Mouse (Mus musculus): Measurements from ENCODE around the gene Cct3. TPM values are rescaled to one million over a fixed set of nuclear protein-coding genes. Genes with fewer than 3 reads are reported as not detected.
A peak's percentile ranks its signal among the peaks of the same experiment; 100 is the strongest.
"Not testable (repeated sequence)": the region's sequence is repeated elsewhere in the genome, so short reads cannot be mapped to it uniquely, and the experiment has no call there.

Gene Cct3
- polyA plus RNA-seq, 1 experiment = 81.0 TPM

GRCm38 (mm10) chr3:88361612-88362313, 64.8 kb downstream of the Cct3 start:
- no peak for TF ChIP-seq POLR2A (IDR thresholded peaks at IDR 0.05; ENCODE audit: borderline replicate concordance, control insufficient read depth, low read depth, low read length)
- TF ChIP-seq CTCF (IDR thresholded peaks at IDR 0.05; ENCODE audit: control insufficient read depth, insufficient read depth, low read length) = no peak
- Histone ChIP-seq H3K4me1 (ENCODE audit: control insufficient read depth, insufficient read depth, low read length) (peaks cover 2% of the 10 kb centered on the region), H3K27ac (ENCODE audit: control insufficient read depth, insufficient read depth, low read depth, low read length, poor library complexity) (no peak overlapping the region), H3K4me3 (replicated peaks; ENCODE audit: control insufficient read depth, low read depth, low read length) (no peak overlapping the region)
- 78% methylated on average over 2 of the region's 2 CpGs for WGBS

DNA sequence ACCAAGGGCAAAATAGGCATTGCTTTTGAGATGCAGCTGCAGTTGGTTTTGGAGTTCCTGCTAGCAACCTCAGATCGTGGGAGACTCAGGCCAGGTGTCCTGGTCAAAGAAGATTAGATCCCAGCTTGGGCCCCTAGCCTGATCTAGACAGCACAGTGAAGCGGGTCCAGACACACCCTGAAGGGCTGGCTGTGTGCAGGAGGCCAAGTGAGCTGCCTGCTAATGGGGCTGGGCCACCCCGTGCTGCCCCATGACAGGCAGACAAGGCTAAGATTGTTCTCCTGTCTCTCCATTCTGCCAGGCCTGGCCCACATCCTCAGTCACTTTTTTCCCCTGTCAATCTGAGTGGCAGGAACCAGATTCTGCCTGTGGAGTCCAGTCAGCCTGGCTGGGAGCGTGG, 66.8 kb downstream of the Cct3 start:
- Histone ChIP-seq H3K4me3 (replicated peaks; ENCODE audit: control insufficient read depth, low read depth, low read length) (no peak overlapping the region), H3K27ac (ENCODE audit: control insufficient read depth, insufficient read depth, low read depth, low read length, poor library complexity) (peak overlapping the region; percentile 2; the same call in 1 of the 2 replicates), H3K4me1 (ENCODE audit: control insufficient read depth, insufficient read depth, low read length) (peaks cover 2% of the 10 kb centered on the region)
- TF ChIP-seq CTCF (IDR thresholded peaks at IDR 0.05; ENCODE audit: control insufficient read depth, insufficient read depth, low read length) = no peak
- no peak for TF ChIP-seq POLR2A (IDR thresholded peaks at IDR 0.05; ENCODE audit: borderline replicate concordance, control insufficient read depth, low read depth, low read length)
- WGBS = 55% methylated on average over 4 of the region's 4 CpGs

GRCm38 (mm10) chr3:88364337-88364736, 67.4 kb downstream of the Cct3 start, which contains the start of gene Paqr6:
Gene Paqr6, plus strand, starts transcription at chr3:88364584.
- Histone ChIP-seq H3K27ac (ENCODE audit: control insufficient read depth, insufficient read depth, low read depth, low read length, poor library complexity) (peak within 1 kb of the TSS; percentile 2; the same call in 1 of the 2 replicates), H3K4me3 (replicated peaks; ENCODE audit: control insufficient read depth, low read depth, low read length) (no peak within 1 kb of the TSS), H3K4me1 (ENCODE audit: control insufficient read depth, insufficient read depth, low read length) (peaks cover 2% of the 10 kb centered on the region)
- no peak for TF ChIP-seq POLR2A (IDR thresholded peaks at IDR 0.05; ENCODE audit: borderline replicate concordance, control insufficient read depth, low read depth, low read length)
- TF ChIP-seq CTCF (IDR thresholded peaks at IDR 0.05; ENCODE audit: control insufficient read depth, insufficient read depth, low read length) = no peak
- WGBS = 52% methylated on average over 16 of the region's 16 CpGs

- H3K4me1 ChIP-seq (ENCODE audit: control insufficient read depth, insufficient read depth, low read length) = peaks cover 2% of the 10 kb centered on the region
- H3K4me3 ChIP-seq (replicated peaks; ENCODE audit: control insufficient read depth, low read depth, low read length) = no peak overlapping the region
- no peak overlapping the region; the same call in 1 of the 2 replicates for H3K27ac ChIP-seq (ENCODE audit: control insufficient read depth, insufficient read depth, low read depth, low read length, poor library complexity)
- TF ChIP-seq POLR2A (IDR thresholded peaks at IDR 0.05; ENCODE audit: borderline replicate concordance, control insufficient read depth, low read depth, low read length) (no peak), CTCF (IDR thresholded peaks at IDR 0.05; ENCODE audit: control insufficient read depth, insufficient read depth, low read length) (no peak)
- 50% methylated on average over 34 of the region's 34 CpGs for WGBS
Observed at GRCm38 (mm10) chr3:88365705-88366361, 68.9 kb downstream of the Cct3 start.

DNA sequence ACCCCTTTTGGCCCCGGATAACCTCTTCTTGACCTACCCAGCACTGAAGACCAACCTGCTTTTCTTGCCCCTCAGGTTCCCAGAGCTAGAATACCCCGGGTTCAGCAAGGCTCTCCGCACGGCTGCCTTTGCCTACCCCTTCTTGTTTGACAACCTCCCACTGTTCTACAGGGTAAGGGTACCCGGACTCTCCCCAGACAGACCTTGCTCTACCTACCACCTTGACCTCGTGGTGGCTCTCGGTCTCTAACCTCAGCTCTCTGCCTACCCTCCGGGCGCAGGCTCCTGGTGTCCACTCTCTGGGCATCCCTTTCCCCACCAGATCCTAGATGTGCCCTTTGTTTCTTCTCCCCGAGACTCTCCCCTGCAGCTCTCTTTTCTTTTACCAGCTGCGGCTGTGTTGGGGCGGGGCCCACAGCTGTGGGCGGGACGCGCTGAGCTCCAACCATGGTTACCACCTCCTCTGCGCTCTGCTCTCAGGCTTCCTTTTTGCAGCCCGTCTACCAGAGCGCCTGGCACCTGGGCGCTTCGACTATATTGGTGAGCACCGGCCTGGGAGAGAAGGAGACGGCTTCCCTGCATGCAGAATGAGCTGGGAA, 70.0 kb downstream of the Cct3 start:
- WGBS = 7% methylated on average over 22 of the region's 22 CpGs
- not testable (repeated sequence) for H3K4me1 ChIP-seq (ENCODE audit: control insufficient read depth, insufficient read depth, low read length); H3K4me3 ChIP-seq (replicated peaks; ENCODE audit: control insufficient read depth, low read depth, low read length); H3K27ac ChIP-seq (ENCODE audit: control insufficient read depth, insufficient read depth, low read depth, low read length, poor library complexity)

GRCm38 (mm10) chr3:88367517-88367916, 70.6 kb downstream of the Cct3 start:
- 69% methylated on average over 3 of the region's 7 CpGs for WGBS
- H3K4me1 ChIP-seq (ENCODE audit: control insufficient read depth, insufficient read depth, low read length); H3K27ac ChIP-seq (ENCODE audit: control insufficient read depth, insufficient read depth, low read depth, low read length, poor library complexity); H3K4me3 ChIP-seq (replicated peaks; ENCODE audit: control insufficient read depth, low read depth, low read length): not testable (repeated sequence)

- not testable (repeated sequence) for H3K27ac ChIP-seq (ENCODE audit: control insufficient read depth, insufficient read depth, low read depth, low read length, poor library complexity); H3K4me1 ChIP-seq (ENCODE audit: control insufficient read depth, insufficient read depth, low read length); H3K4me3 ChIP-seq (replicated peaks; ENCODE audit: control insufficient read depth, low read depth, low read length)
- WGBS = 79% methylated on average over 7 of the region's 7 CpGs
Observed at GRCm38 (mm10) chr3:88368511-88368910, 71.6 kb downstream of the Cct3 start.

Other genes with a start within 250 kb of the Cct3 start
- 17.1 and 54.7 TPM in 2 replicates for gene Naxe, start 238.6 kb upstream of the Cct3 start, polyA plus RNA-seq (2011; ENCODE audit: insufficient read depth, insufficient read length, low replicate concordance, missing spikeins)
- gene Ttc24, start 218.8 kb upstream of the Cct3 start, polyA plus RNA-seq (2011; ENCODE audit: insufficient read depth, insufficient read length, low replicate concordance, missing spikeins) = not detected in 2 replicates
- gene Iqgap3, start 215.1 kb upstream of the Cct3 start, polyA plus RNA-seq (2011; ENCODE audit: insufficient read depth, insufficient read length, low replicate concordance, missing spikeins) = 11.5 and 21.5 TPM in 2 replicates
- gene Mef2d, start 154.7 kb upstream of the Cct3 start, polyA plus RNA-seq (2011; ENCODE audit: insufficient read depth, insufficient read length, low replicate concordance, missing spikeins) = 39.7 and 64.7 TPM in 2 replicates
- not detected in 2 replicates for gene Rhbg, start 42.4 kb upstream of the Cct3 start, polyA plus RNA-seq (2011; ENCODE audit: insufficient read depth, insufficient read length, low replicate concordance, missing spikeins)
- not detected in 2 replicates for gene Gm38392, start 9.9 kb upstream of the Cct3 start, polyA plus RNA-seq (2011; ENCODE audit: insufficient read depth, insufficient read length, low replicate concordance, missing spikeins)
- gene Tsacc, start 117 bp upstream of the Cct3 start, polyA plus RNA-seq (2011; ENCODE audit: insufficient read depth, insufficient read length, low replicate concordance, missing spikeins) = 2.1 and 16.1 TPM in 2 replicates
- gene Glmp, start 27.9 kb downstream of the Cct3 start, polyA plus RNA-seq (2011; ENCODE audit: insufficient read depth, insufficient read length, low replicate concordance, missing spikeins) = 18.0 and 79.0 TPM in 2 replicates
- 1.8 and 3.1 TPM in 2 replicates for gene Tmem79, start 39.0 kb downstream of the Cct3 start, polyA plus RNA-seq (2011; ENCODE audit: insufficient read depth, insufficient read length, low replicate concordance, missing spikeins)
- gene Smg5, start 39.1 kb downstream of the Cct3 start, polyA plus RNA-seq (2011; ENCODE audit: insufficient read depth, insufficient read length, low replicate concordance, missing spikeins) = 37.2 and 65.6 TPM in 2 replicates
- gene Paqr6, start 67.5 kb downstream of the Cct3 start, polyA plus RNA-seq (2011; ENCODE audit: insufficient read depth, insufficient read length, low replicate concordance, missing spikeins) = 3.6 TPM in 1 of 2 replicates, not detected in the other
- gene Bglap3, start 75.6 kb downstream of the Cct3 start, polyA plus RNA-seq (2011; ENCODE audit: insufficient read depth, insufficient read length, low replicate concordance, missing spikeins) = 2.0 TPM in 1 of 2 replicates, not detected in the other
- gene Bglap2, start 81.6 kb downstream of the Cct3 start, polyA plus RNA-seq (2011; ENCODE audit: insufficient read depth, insufficient read length, low replicate concordance, missing spikeins) = 13.5 and 129 TPM in 2 replicates
- gene Bglap, start 87.3 kb downstream of the Cct3 start, polyA plus RNA-seq (2011; ENCODE audit: insufficient read depth, insufficient read length, low replicate concordance, missing spikeins) = 56.2 and 336 TPM in 2 replicates
- 60.1 and 67.5 TPM in 2 replicates for gene Pmf1, start 113.2 kb downstream of the Cct3 start, polyA plus RNA-seq (2011; ENCODE audit: insufficient read depth, insufficient read length, low replicate concordance, missing spikeins)
- gene Slc25a44, start 128.0 kb downstream of the Cct3 start, polyA plus RNA-seq (2011; ENCODE audit: insufficient read depth, insufficient read length, low replicate concordance, missing spikeins) = 15.7 and 17.4 TPM in 2 replicates
- 43.9 and 131 TPM in 2 replicates for gene Sema4a, start 164.1 kb downstream of the Cct3 start, polyA plus RNA-seq (2011; ENCODE audit: insufficient read depth, insufficient read length, low replicate concordance, missing spikeins)
- gene Lmna, start 212.8 kb downstream of the Cct3 start, polyA plus RNA-seq (2011; ENCODE audit: insufficient read depth, insufficient read length, low replicate concordance, missing spikeins) = 58.9 and 69.6 TPM in 2 replicates
- 0.77 and 2.2 TPM in 2 replicates for gene Mex3a, start 235.3 kb downstream of the Cct3 start, polyA plus RNA-seq (2011; ENCODE audit: insufficient read depth, insufficient read length, low replicate concordance, missing spikeins)

All from bone marrow, adult 2 months (tissue).